Mouse (Mus musculus) olfactory bulb, adult 2 months (tissue): ENCODE data around the gene Ccnk.

Experiments used
- CTCF ChIP-seq: fragments of 200-500 bp; IDR thresholded peaks from 2 replicates; pipeline ENCODE4 v1.5.1; 2012; ENCODE audit warnings: low read depth, mild to moderate bottlenecking, low read length, moderate library complexity; ENCODE audit not compliant: insufficient read depth
- POLR2A ChIP-seq: fragments of 200-500 bp; IDR thresholded peaks from 2 replicates; pipeline ENCODE4 v1.6.1; 2012; ENCODE audit warnings: mild to moderate bottlenecking, low read depth, low read length, moderate library complexity; ENCODE audit not compliant: insufficient read depth

- TF ChIP-seq CTCF (no peak), POLR2A (no peak)
These were observed 47.6 kb downstream of the Ccnk start for GRCm38 (mm10) chr12:108226941-108227340.
